Mouse (Mus musculus): ENCODE results near the gene Prkce. TPM values are rescaled to one million over a fixed set of nuclear protein-coding genes. Genes with fewer than 3 reads are reported as not detected.
"Not testable (repeated sequence)": the region's sequence is repeated elsewhere in the genome, so short reads cannot be mapped to it uniquely, and the experiment has no call there.

The Prkce gene
- polyA plus RNA-seq, 1 experiment from 2014 or later, result 6.7 TPM

- H3K27ac ChIP-seq, result no peak overlapping the region
- ATAC-seq (ENCODE audit: borderline replicate concordance, extremely low read depth, low FRiP score, low TSS enrichment), result no peak
- no peak overlapping the region for H3K4me2 ChIP-seq
These were observed 299.8 kb downstream of the Prkce start for GRCm38 (mm10) chr17:86467291-86467898.

GRCm38 (mm10) chr17:86467967-86468366, 300.4 kb downstream of the Prkce start:
- 81% methylated on average over 5 of the region's 5 CpGs for WGBS
- Histone ChIP-seq H3K27me3 (no peaks in the 10 kb centered on the region), H3K9ac (no peak overlapping the region), H3K36me3 (no peaks in the 10 kb centered on the region), H3K9me3 (no peaks in the 10 kb centered on the region), H3K27ac (no peak overlapping the region), H3K4me3 (no peak overlapping the region), H3K4me2 (no peak overlapping the region), H3K4me1 (peaks cover 12% of the 10 kb centered on the region)
- ATAC-seq (ENCODE audit: borderline replicate concordance, extremely low read depth, low FRiP score, low TSS enrichment), result no peak

More at GRCm38 (mm10) chr17:86467291-86467898, 299.8 kb downstream of the Prkce start:
- Histone ChIP-seq H3K36me3 (no peaks in the 10 kb centered on the region), H3K9me3 (no peaks in the 10 kb centered on the region), H3K4me3 (no peak overlapping the region), H3K4me1 (peaks cover 12% of the 10 kb centered on the region), H3K9ac (no peak overlapping the region), H3K27me3 (no peaks in the 10 kb centered on the region)
- 25% methylated on average over 10 of the region's 10 CpGs for WGBS

- Histone ChIP-seq H3K4me3 (no peak overlapping the region), H3K27ac (no peak overlapping the region), H3K9ac (no peak overlapping the region), H3K4me1 (peaks cover 12% of the 10 kb centered on the region), H3K27me3 (no peaks in the 10 kb centered on the region), H3K9me3 (no peaks in the 10 kb centered on the region), H3K36me3 (no peaks in the 10 kb centered on the region), H3K4me2 (no peak overlapping the region)
- WGBS, result 90% methylated on average over 5 of the region's 5 CpGs
- ATAC-seq (ENCODE audit: borderline replicate concordance, extremely low read depth, low FRiP score, low TSS enrichment), result no peak
These were observed 302.6 kb downstream of the Prkce start for GRCm38 (mm10) chr17:86470160-86470559.

- Histone ChIP-seq H3K4me1 (peaks cover 12% of the 10 kb centered on the region), H3K27ac (no peak overlapping the region), H3K27me3 (no peaks in the 10 kb centered on the region), H3K9ac (no peak overlapping the region), H3K4me2 (no peak overlapping the region), H3K4me3 (no peak overlapping the region), H3K36me3 (no peaks in the 10 kb centered on the region), H3K9me3 (no peaks in the 10 kb centered on the region)
- no peak for ATAC-seq (ENCODE audit: borderline replicate concordance, extremely low read depth, low FRiP score, low TSS enrichment)
- 41% methylated on average over 5 of the region's 5 CpGs for WGBS
These were observed 304.1 kb downstream of the Prkce start for GRCm38 (mm10) chr17:86471684-86472083.

- no peaks in the 10 kb centered on the region for H3K27me3 ChIP-seq
- no peaks in the 10 kb centered on the region for H3K9me3 ChIP-seq
- 37% methylated on average over 10 of the region's 10 CpGs for WGBS
- ATAC-seq (ENCODE audit: borderline replicate concordance, extremely low read depth, low FRiP score, low TSS enrichment), result no peak
- H3K27ac ChIP-seq, result no peak overlapping the region
- H3K36me3 ChIP-seq, result no peaks in the 10 kb centered on the region
- no peak overlapping the region for H3K4me2 ChIP-seq
- H3K4me1 ChIP-seq, result no peaks in the 10 kb centered on the region
- H3K4me3 ChIP-seq, result no peak overlapping the region
- H3K9ac ChIP-seq, result no peak overlapping the region
These were observed 309.1 kb downstream of the Prkce start for GRCm38 (mm10) chr17:86476674-86477073.

GRCm38 (mm10) chr17:86477401-86477800, 309.8 kb downstream of the Prkce start:
- H3K27me3 ChIP-seq; H3K36me3 ChIP-seq; ATAC-seq (ENCODE audit: borderline replicate concordance, extremely low read depth, low FRiP score, low TSS enrichment); H3K9ac ChIP-seq; H3K27ac ChIP-seq; H3K4me2 ChIP-seq; H3K9me3 ChIP-seq; H3K4me1 ChIP-seq; H3K4me3 ChIP-seq: not testable (repeated sequence)

- 73% methylated on average over 10 of the region's 10 CpGs for WGBS
- ATAC-seq (ENCODE audit: borderline replicate concordance, extremely low read depth, low FRiP score, low TSS enrichment), result no peak
- no peaks in the 10 kb centered on the region for H3K27me3 ChIP-seq
These were observed 311.8 kb downstream of the Prkce start for GRCm38 (mm10) chr17:86479406-86479805.

GRCm38 (mm10) chr17:86482675-86483074, 315.1 kb downstream of the Prkce start:
- no peak overlapping the region for H3K4me3 ChIP-seq
- ATAC-seq (ENCODE audit: borderline replicate concordance, extremely low read depth, low FRiP score, low TSS enrichment), result no peak
- no peak overlapping the region for H3K27ac ChIP-seq
- H3K9me3 ChIP-seq, result no peaks in the 10 kb centered on the region
- H3K4me2 ChIP-seq, result no peak overlapping the region
- H3K36me3 ChIP-seq, result no peaks in the 10 kb centered on the region
- WGBS, result 82% methylated on average over 10 of the region's 10 CpGs
- no peak overlapping the region for H3K9ac ChIP-seq
- no peaks in the 10 kb centered on the region for H3K4me1 ChIP-seq
- H3K27me3 ChIP-seq, result no peaks in the 10 kb centered on the region

More at GRCm38 (mm10) chr17:86479406-86479805, 311.8 kb downstream of the Prkce start:
- no peaks in the 10 kb centered on the region for H3K9me3 ChIP-seq
- H3K27ac ChIP-seq, result no peak overlapping the region
- no peaks in the 10 kb centered on the region for H3K4me1 ChIP-seq
- H3K9ac ChIP-seq, result no peak overlapping the region
- no peak overlapping the region for H3K4me3 ChIP-seq
- no peaks in the 10 kb centered on the region for H3K36me3 ChIP-seq
- no peak overlapping the region for H3K4me2 ChIP-seq

GRCm38 (mm10) chr17:86484087-86484737, 316.6 kb downstream of the Prkce start:
- H3K4me2 ChIP-seq, result no peak overlapping the region
- no peak overlapping the region for H3K9ac ChIP-seq
- ATAC-seq (ENCODE audit: borderline replicate concordance, extremely low read depth, low FRiP score, low TSS enrichment), result no peak
- no peak overlapping the region for H3K4me3 ChIP-seq
- no peak overlapping the region for H3K27ac ChIP-seq
- H3K4me1 ChIP-seq, result no peaks in the 10 kb centered on the region
- no peaks in the 10 kb centered on the region for H3K9me3 ChIP-seq
- H3K27me3 ChIP-seq, result no peaks in the 10 kb centered on the region
- no peaks in the 10 kb centered on the region for H3K36me3 ChIP-seq
- 4% methylated on average over 3 of the region's 3 CpGs for WGBS

GRCm38 (mm10) chr17:86486657-86487056, 319.1 kb downstream of the Prkce start:
- no peaks in the 10 kb centered on the region for H3K27me3 ChIP-seq
- H3K4me3 ChIP-seq, result no peak overlapping the region
- no peak overlapping the region for H3K27ac ChIP-seq
- no peak for ATAC-seq (ENCODE audit: borderline replicate concordance, extremely low read depth, low FRiP score, low TSS enrichment)
- no peak overlapping the region for H3K4me2 ChIP-seq
- no peak overlapping the region for H3K9ac ChIP-seq
- no peaks in the 10 kb centered on the region for H3K36me3 ChIP-seq
- WGBS, result 68% methylated on average over 5 of the region's 5 CpGs
- no peaks in the 10 kb centered on the region for H3K4me1 ChIP-seq
- no peaks in the 10 kb centered on the region for H3K9me3 ChIP-seq

GRCm38 (mm10) chr17:86487450-86487849, 319.9 kb downstream of the Prkce start:
- Histone ChIP-seq H3K27ac (no peak overlapping the region), H3K4me2 (no peak overlapping the region), H3K36me3 (no peaks in the 10 kb centered on the region), H3K27me3 (no peaks in the 10 kb centered on the region), H3K4me3 (no peak overlapping the region), H3K9ac (no peak overlapping the region), H3K9me3 (no peaks in the 10 kb centered on the region), H3K4me1 (no peaks in the 10 kb centered on the region)
- ATAC-seq (ENCODE audit: borderline replicate concordance, extremely low read depth, low FRiP score, low TSS enrichment), result no peak
- 82% methylated on average over 3 of the region's 3 CpGs for WGBS

GRCm38 (mm10) chr17:86489827-86490226, 322.2 kb downstream of the Prkce start:
- Histone ChIP-seq H3K36me3 (no peaks in the 10 kb centered on the region), H3K27ac (no peak overlapping the region), H3K27me3 (no peaks in the 10 kb centered on the region), H3K4me2 (no peak overlapping the region), H3K4me3 (no peak overlapping the region), H3K9ac (no peak overlapping the region), H3K9me3 (no peaks in the 10 kb centered on the region), H3K4me1 (no peaks in the 10 kb centered on the region)
- 80% methylated on average over 10 of the region's 10 CpGs for WGBS
- ATAC-seq (ENCODE audit: borderline replicate concordance, extremely low read depth, low FRiP score, low TSS enrichment), result no peak
